In the genomic region with DNA sequence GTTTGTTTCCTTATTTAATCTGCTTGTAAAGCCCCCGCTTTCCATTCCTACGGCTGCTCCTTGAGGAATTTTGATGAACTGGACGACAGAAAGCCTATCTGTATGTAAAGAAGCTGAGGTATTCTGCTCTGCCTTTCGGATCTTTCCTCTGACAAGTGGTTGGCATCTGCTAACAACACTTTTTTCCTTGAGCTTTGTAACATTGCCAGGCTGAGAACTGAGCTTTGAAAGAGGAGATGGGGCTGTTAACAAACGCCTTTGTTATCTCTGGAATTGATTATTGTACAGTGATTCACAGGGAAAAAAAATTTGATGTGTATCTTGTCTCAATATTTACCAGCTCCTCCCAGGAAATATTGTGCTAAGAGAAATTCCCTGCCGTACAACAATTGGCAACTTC, we compare ENCODE assay signal across 26 mouse cellular contexts.
"Had no signal": no experiment of that assay in that cellular context is flagged by ENCODE, and none has a peak within 500 bp of the region (broad histone marks: within the 10 kb centered on the region; RNA-seq: fewer than 3 reads in every experiment).

No protein-coding gene starts in this region.

- H3K9ac ChIP-seq: heart, embryonic 13.5 days; heart, embryonic 15.5 days; hindbrain, embryonic 13.5 days; hindbrain, embryonic 15.5 days; kidney, embryonic 15.5 days; limb, embryonic 13.5 days; limb, embryonic 15.5 days; liver, embryonic 12.5 days; liver, embryonic 14.5 days had no signal

- H3K4me3 ChIP-seq: heart, embryonic 10.5 days; heart, embryonic 13.5 days; heart, embryonic 15.5 days; hindbrain, embryonic 13.5 days; hindbrain, embryonic 15.5 days; kidney, embryonic 15.5 days; limb, embryonic 13.5 days; limb, embryonic 15.5 days; liver, embryonic 12.5 days had no signal

- H3K9me3 ChIP-seq: heart, embryonic 10.5 days; heart, embryonic 13.5 days; heart, embryonic 15.5 days; hindbrain, embryonic 13.5 days; hindbrain, embryonic 15.5 days; kidney, embryonic 15.5 days; limb, embryonic 13.5 days; limb, embryonic 15.5 days; liver, embryonic 12.5 days had no signal

- H3K4me2 ChIP-seq: heart, embryonic 13.5 days; heart, embryonic 15.5 days; hindbrain, embryonic 13.5 days; hindbrain, embryonic 15.5 days; kidney, embryonic 15.5 days; limb, embryonic 13.5 days; limb, embryonic 15.5 days; liver, embryonic 12.5 days had no signal

- H3K27me3 ChIP-seq: heart, embryonic 13.5 days; heart, embryonic 15.5 days; hindbrain, embryonic 13.5 days; hindbrain, embryonic 15.5 days; kidney, embryonic 15.5 days; limb, embryonic 13.5 days; limb, embryonic 15.5 days; liver, embryonic 12.5 days had no signal

- H3K4me1 ChIP-seq: heart, embryonic 10.5 days; hindbrain, embryonic 13.5 days; hindbrain, embryonic 15.5 days; kidney, embryonic 15.5 days; limb, embryonic 13.5 days; limb, embryonic 15.5 days; liver, embryonic 12.5 days had no signal

- ATAC-seq: hindbrain, postnatal 0 days; intestine, embryonic 16.5 days; liver, embryonic 12.5 days had no signal

- H3K36me3 ChIP-seq: heart, embryonic 10.5 days; heart, embryonic 13.5 days; heart, embryonic 15.5 days; hindbrain, embryonic 13.5 days; hindbrain, embryonic 15.5 days; kidney, embryonic 15.5 days; limb, embryonic 13.5 days; limb, embryonic 15.5 days; liver, embryonic 12.5 days had no signal

- H3K27ac ChIP-seq: heart, embryonic 10.5 days; heart, embryonic 13.5 days; heart, embryonic 15.5 days; hindbrain, embryonic 13.5 days; hindbrain, embryonic 15.5 days; hindbrain, postnatal 0 days; kidney, embryonic 15.5 days; kidney, postnatal 0 days; limb, embryonic 13.5 days; limb, embryonic 15.5 days; liver, embryonic 12.5 days; liver, embryonic 14.5 days had no signal

- DNase-seq: gastrocnemius, postnatal 14 days; gastrocnemius, postnatal 36 days; heart, adult 18-20 months; heart, postnatal 14 days; heart, postnatal 36 days; kidney, adult 11 months; kidney, adult 2 months; kidney, adult 9 months; kidney, postnatal 14 days; kidney, postnatal 36 days; layer of hippocampus, adult 9-11 months; layer of hippocampus, postnatal 36 days; left cerebral cortex, postnatal 4 days had no signal
